Comparison of ENCODE assay signal across 34 mouse cellular contexts in genomic region chr9:45306746-45307410, GRCm38 (mm10). TPM values are rescaled to one million over a fixed set of nuclear protein-coding genes. Genes with fewer than 3 reads are reported as not detected.
DNase-seq lines count a peak whose midpoint lies in the region; ATAC-seq and TF ChIP-seq lines count a peak whose summit lies in the region.
"Had no signal": no experiment of that assay in that cellular context is flagged by ENCODE, and none has a peak within 500 bp of the region (broad histone marks: within the 10 kb centered on the region; RNA-seq: fewer than 3 reads in every experiment).

No protein-coding gene starts in this region.

- no peaks in the 10 kb centered on the region for H3K9me3 ChIP-seq in MEL (replicated peaks; ENCODE audit: insufficient read depth, low read length)
- no peaks in the 10 kb centered on the region for H3K9me3 ChIP-seq in intestine, postnatal 0 days (ENCODE audit: control insufficient read depth)
- H3K9me3 ChIP-seq: embryonic facial prominence, embryonic 12.5 days; forebrain, embryonic 10.5 days; heart, embryonic 10.5 days; heart, embryonic 15.5 days; limb, embryonic 12.5 days; lung, embryonic 15.5 days; neural tube, embryonic 13.5 days had no signal

- H3K4me2 ChIP-seq in intestine, postnatal 0 days (replicated peaks; ENCODE audit: low read depth), result no peak overlapping the region
- H3K4me2 ChIP-seq: embryonic facial prominence, embryonic 12.5 days; heart, embryonic 15.5 days; limb, embryonic 12.5 days; liver, embryonic 11.5 days; lung, embryonic 15.5 days; midbrain, embryonic 11.5 days; neural tube, embryonic 13.5 days had no signal

- no peak overlapping the region for H3K9ac ChIP-seq in MEL (ENCODE audit: control insufficient read depth, low read depth, low read length, poor library complexity, severe bottlenecking)
- no peak overlapping the region for H3K9ac ChIP-seq in intestine, postnatal 0 days (ENCODE audit: low read depth, low read length)
- H3K9ac ChIP-seq: embryonic facial prominence, embryonic 12.5 days; heart, embryonic 15.5 days; limb, embryonic 12.5 days; lung, embryonic 15.5 days; neural tube, embryonic 13.5 days had no signal

- no peaks in the 10 kb centered on the region for H3K79me2 ChIP-seq in MEL (ENCODE audit: control insufficient read depth, insufficient read depth, low read length, poor library complexity)

- peak; percentile 87 for ATAC-seq in monocyte, adult 5-6 weeks (replicated peaks; ENCODE audit: insufficient number of reproducible peaks, low FRiP score, low TSS enrichment, poor library complexity, severe bottlenecking)
- no peak for ATAC-seq in intestine, postnatal 0 days
- ATAC-seq: forebrain, embryonic 16.5 days; hindbrain, postnatal 0 days; intestine, embryonic 16.5 days; midbrain, embryonic 16.5 days had no signal

- H3K27me3 ChIP-seq in MEL (ENCODE audit: control insufficient read depth in 1 of 2, insufficient read depth in 2 of 2, low read length in 2 of 2), result peaks cover 12 to 19% of the 10 kb centered on the region in 2 experiments
- no peaks in the 10 kb centered on the region for H3K27me3 ChIP-seq in intestine, postnatal 0 days (replicated peaks; ENCODE audit: control insufficient read depth, insufficient read depth, low read length)
- H3K27me3 ChIP-seq: embryonic facial prominence, embryonic 12.5 days; limb, embryonic 12.5 days; neural tube, embryonic 13.5 days had no signal

- WGBS in intestine, postnatal 0 days, result 85% methylated on average over 12 of the region's 12 CpGs

- no peak for TF ChIP-seq EP300 in MEL (IDR thresholded peaks at IDR 0.05; ENCODE audit: low read depth in 1 of 2, low read length in 2 of 2)

- H3K36me3 ChIP-seq in MEL (ENCODE audit: control insufficient read depth in 1 of 2, insufficient read depth in 2 of 2, low read length in 2 of 2), result no peaks in the 10 kb centered on the region
- no peaks in the 10 kb centered on the region for H3K36me3 ChIP-seq in intestine, postnatal 0 days (ENCODE audit: control insufficient read depth, insufficient read depth)
- H3K36me3 ChIP-seq: embryonic facial prominence, embryonic 12.5 days; forebrain, embryonic 10.5 days; heart, embryonic 10.5 days; heart, embryonic 15.5 days; limb, embryonic 12.5 days; lung, embryonic 15.5 days; neural tube, embryonic 13.5 days had no signal

- no peak overlapping the region for H3K27ac ChIP-seq in MEL (ENCODE audit: control insufficient read depth, low read depth, low read length)
- no peak overlapping the region for H3K27ac ChIP-seq in intestine, postnatal 0 days (ENCODE audit: low read depth, low read length)
- H3K27ac ChIP-seq: embryonic facial prominence, embryonic 12.5 days; forebrain, embryonic 10.5 days; heart, embryonic 10.5 days; heart, embryonic 15.5 days; hindbrain, postnatal 0 days; limb, embryonic 12.5 days; lung, embryonic 15.5 days; neural tube, embryonic 13.5 days had no signal

- H3K4me3 ChIP-seq in MEL (ENCODE audit: control insufficient read depth in 1 of 2, insufficient read depth in 1 of 2, low read depth in 2 of 2, low read length in 2 of 2), result no peak overlapping the region
- no peak overlapping the region for H3K4me3 ChIP-seq in intestine, postnatal 0 days (ENCODE audit: low read depth, low read length)
- H3K4me3 ChIP-seq: embryonic facial prominence, embryonic 12.5 days; forebrain, embryonic 10.5 days; heart, embryonic 10.5 days; heart, embryonic 15.5 days; limb, embryonic 12.5 days; lung, embryonic 15.5 days; neural tube, embryonic 13.5 days had no signal

- TF ChIP-seq CTCF in MEL (IDR thresholded peaks at IDR 0.05 in 2 of 3, conservative IDR thresholded peaks at IDR 0.05 in 1 of 3; ENCODE audit: control insufficient read depth in 1 of 3, insufficient read depth in 1 of 3, low read depth in 2 of 3, low read length in 3 of 3, poor library complexity in 1 of 3, severe bottlenecking in 1 of 3), result no peak
- TF ChIP-seq CTCF in intestine, postnatal 0 days (IDR thresholded peaks at IDR 0.05; ENCODE audit: low read depth), result no peak

- DNase-seq in adrenal gland, adult 2 months, result peak; percentile 57
- DNase-seq in adrenal gland, adult 18-20 months (ENCODE audit: low spot score in 2 of 2), result no peak
- DNase-seq in MEL (ENCODE audit: low read depth, low spot score), result peak; percentile 15
- peak; percentile 14 for DNase-seq in adrenal gland, postnatal 25 days
- DNase-seq in frontal cortex, postnatal 25 days (ENCODE audit: low spot score in 2 of 2), result no peak
- no peak for DNase-seq in layer of hippocampus, adult 9-11 months
- DNase-seq: cerebellum, adult 11 months; cerebellum, adult 9-10 months; cerebellum, postnatal 36 days; gastrocnemius, postnatal 14 days; heart, adult 11 months; kidney, adult 9 months; kidney, postnatal 10 days; thymus, adult 2 months; thymus, postnatal 36 days had no signal

- H3K4me1 ChIP-seq in MEL (ENCODE audit: control insufficient read depth in 1 of 2, insufficient read depth in 2 of 2, low read length in 2 of 2), result no peaks in the 10 kb centered on the region
- H3K4me1 ChIP-seq in intestine, postnatal 0 days (replicated peaks; ENCODE audit: control insufficient read depth, insufficient read depth, low read length), result no peaks in the 10 kb centered on the region
- H3K4me1 ChIP-seq: embryonic facial prominence, embryonic 12.5 days; forebrain, embryonic 10.5 days; heart, embryonic 10.5 days; heart, embryonic 15.5 days; limb, embryonic 12.5 days; lung, embryonic 15.5 days; neural tube, embryonic 13.5 days had no signal

- no peak for TF ChIP-seq RAD21 in MEL (IDR thresholded peaks at IDR 0.05; ENCODE audit: low read depth, low read length)

- no peak for TF ChIP-seq POLR2A in MEL (IDR thresholded peaks at IDR 0.05; ENCODE audit: control insufficient read depth in 1 of 2, insufficient read depth in 1 of 2, low read depth in 1 of 2, low read length in 2 of 2, poor library complexity in 1 of 2)

TF ChIP-seq in MEL, 35 proteins besides CTCF, POLR2A, EP300 and RAD21:
- TF ChIP-seq SIN3A (IDR thresholded peaks at IDR 0.05; ENCODE audit: low read length), result no peak
- TF ChIP-seq E2F4 (IDR thresholded peaks at IDR 0.05; ENCODE audit: borderline replicate concordance, low read depth, low read length), result no peak
- TF ChIP-seq BHLHE40 (IDR thresholded peaks at IDR 0.05; ENCODE audit: borderline replicate concordance, low read depth, low read length), result no peak
- TF ChIP-seq ZMIZ1 (IDR thresholded peaks at IDR 0.05; ENCODE audit: low read depth, low read length), result no peak
- TF ChIP-seq MAX (IDR thresholded peaks at IDR 0.05; ENCODE audit: low read length), result no peak
- no peak for TF ChIP-seq ZKSCAN1 (IDR thresholded peaks at IDR 0.05; ENCODE audit: low read depth, low read length)
- no peak for TF ChIP-seq KAT2A (conservative IDR thresholded peaks at IDR 0.05; ENCODE audit: low read depth, low read length)
- no peak for TF ChIP-seq HCFC1 (IDR thresholded peaks at IDR 0.05; ENCODE audit: low read depth, low read length)
- TF ChIP-seq ETS1 (IDR thresholded peaks at IDR 0.05; ENCODE audit: low read depth, low read length), result no peak
- no peak for TF ChIP-seq ELF1 (IDR thresholded peaks at IDR 0.05; ENCODE audit: low read depth, low read length)
TF ChIP-seq in MEL: peak in this region for 0.

RNA-seq across cellular contexts. Expression of gene Tmprss13, which starts 12.0 kb away (rescaled TPM):
- under 1 TPM; 0.26 to 0.73 TPM for total RNA-seq in adrenal gland, adult 2 months (2021)
- polyA plus RNA-seq in adrenal gland, adult 2 months (2012; rRNA removed), result 0.15 and 0.31 TPM in 2 replicates
- total RNA-seq in adrenal gland, adult 18-20 months (2021), result under 1 TPM; 0.10 to 0.27 TPM
- total RNA-seq in MEL (2012; rRNA removed), result not detected in 2 replicates
- not detected for polyA plus RNA-seq in MEL (2012; ENCODE audit: insufficient read depth in 1 of 2, insufficient read length in 2 of 2, low read depth in 1 of 2, low replicate concordance in 2 of 2, missing spikeins in 1 of 2)
- 0.12 TPM in 1 of 2 replicates, not detected in the other for total RNA-seq in adrenal gland, postnatal 25 days (2021)
- total RNA-seq in monocyte, adult 5-6 weeks (2017), result 0.68 to 2.6 TPM in 2 of 3 replicates, not detected in the other
- polyA plus RNA-seq in intestine, postnatal 0 days (2015; fragmentation: Nextera tagmentation; extraction: Ambion mirVana), result 0.04 TPM in 1 of 2 replicates, not detected in the other
- total RNA-seq: hindbrain, postnatal 0 days; left cerebral cortex, postnatal 14 days; megakaryocyte progenitor cell, adult 5-6 weeks had no signal
- polyA plus RNA-seq: forebrain, embryonic 10.5 days; forebrain, embryonic 16.5 days; hindbrain, postnatal 0 days; large intestine, adult 2 months; liver, embryonic 16.5 days; midbrain, embryonic 11.5 days; midbrain, embryonic 16.5 days; neural tube, embryonic 13.5 days had no signal

RNA-seq across cellular contexts. Expression of gene Il10ra, which starts 37.9 kb away (rescaled TPM):
- total RNA-seq in adrenal gland, adult 2 months (2021), result 1 to 10 TPM; 2.3 to 3.7 TPM
- polyA plus RNA-seq in adrenal gland, adult 2 months (2012; rRNA removed), result 3.1 and 3.6 TPM in 2 replicates
- 1 to 10 TPM; 3.8 to 4.3 TPM for total RNA-seq in adrenal gland, adult 18-20 months (2021)
- total RNA-seq in MEL (2012; rRNA removed), result not detected in 2 replicates
- polyA plus RNA-seq in MEL (2012; ENCODE audit: insufficient read depth in 1 of 2, insufficient read length in 2 of 2, low read depth in 1 of 2, low replicate concordance in 2 of 2, missing spikeins in 1 of 2), result not detected
- total RNA-seq in adrenal gland, postnatal 25 days (2021), result 1.6 and 1.9 TPM in 2 replicates
- 358 to 411 TPM (median 369 TPM) in 3 replicates for total RNA-seq in monocyte, adult 5-6 weeks (2017)
- polyA plus RNA-seq in intestine, postnatal 0 days (2015; fragmentation: Nextera tagmentation; extraction: Ambion mirVana), result 1.2 TPM in 2 replicates

Comparison
In these comparisons a context has a peak if more than half of its experiments do, and no peak if none do; other contexts are left out.
1. DNase-seq: peak in adrenal gland, adult 2 months (single experiment), MEL (single experiment) and adrenal gland, postnatal 25 days (single experiment); none in adrenal gland, adult 18-20 months (0 of 2), frontal cortex, postnatal 25 days (0 of 2) and layer of hippocampus, adult 9-11 months (single experiment).
2. RNA of gene Il10ra, which starts 37.9 kb away (total RNA-seq): 358 to 411 TPM in monocyte, adult 5-6 weeks; 3.8 to 4.3 TPM in adrenal gland, adult 18-20 months, 2.3 to 3.7 TPM in adrenal gland, adult 2 months, 1.6 to 1.9 TPM in adrenal gland, postnatal 25 days and not detected in MEL; every median in the first group is over 10 times any median in the second.